Mouse (Mus musculus) ES-E14 (cell line): ENCODE measurements around the gene Tmem141. TPM values are rescaled to one million over a fixed set of nuclear protein-coding genes. Genes with fewer than 3 reads are reported as not detected.

ENCODE experiments used
- DNase-seq: peaks from one replicate; pipeline ENCODE4 v3.0.0-alpha.2; 2013; ENCODE audit warnings: low read depth, low spot score
- H3K27ac ChIP-seq: 2 replicates; pipeline ENCODE4 v1.5.1; 2012; ENCODE audit warnings: low read depth, mild to moderate bottlenecking, low read length, moderate library complexity, mixed read lengths; ENCODE audit not compliant: poor library complexity, insufficient read depth, severe bottlenecking
- H3K36me3 ChIP-seq: 2 replicates; pipeline ENCODE4 v1.6.1; 2012; ENCODE audit warnings: mild to moderate bottlenecking, low read length, moderate library complexity, mixed read lengths; ENCODE audit not compliant: control insufficient read depth, poor library complexity, insufficient read depth, severe bottlenecking
- H3K4me1 ChIP-seq, 2 experiments: fragments of 150-350 bp in 1 of 2; sonication (generic) in 1 of 2; 2 replicates each; pipeline ENCODE4 v1.6.1; 2012; ENCODE audit warnings: low read length in 2 of 2, mild to moderate bottlenecking in 1 of 2, mixed read lengths in 1 of 2; ENCODE audit not compliant: control insufficient read depth in 2 of 2, insufficient read depth in 2 of 2, poor library complexity in 1 of 2
- H3K4me3 ChIP-seq, 2 experiments: fragments of 150-350 bp in 1 of 2; sonication (generic) in 1 of 2; 2 replicates each; pipeline ENCODE4 v1.5.1; 2012; ENCODE audit warnings: low read length in 2 of 2, low read depth in 1 of 2, mild to moderate bottlenecking in 1 of 2, mixed read lengths in 1 of 2; ENCODE audit not compliant: insufficient read depth in 1 of 2, poor library complexity in 1 of 2, severe bottlenecking in 1 of 2
- H3K9ac ChIP-seq: 2 replicates; pipeline ENCODE4 v1.6.1; 2012; ENCODE audit warnings: low read depth, mild to moderate bottlenecking, low read length, mixed read lengths; ENCODE audit not compliant: poor library complexity, insufficient read depth, severe bottlenecking
- H3K9me3 ChIP-seq: fragments of 150-350 bp; sonication (generic); 2 replicates; pipeline ENCODE4 v1.6.1; 2012; ENCODE audit warnings: low read depth, mild to moderate bottlenecking, low read length; ENCODE audit not compliant: control insufficient read depth, insufficient read depth
- CHD2 ChIP-seq: IDR thresholded peaks from 2 replicates; pipeline ENCODE4 v1.6.1; 2014; ENCODE audit warnings: mild to moderate bottlenecking, low read depth, low read length, inconsistent platforms
- HCFC1 ChIP-seq: IDR thresholded peaks from 2 replicates; pipeline ENCODE4 v1.6.1; 2012; ENCODE audit warnings: low read length, inconsistent platforms, borderline replicate concordance; ENCODE audit not compliant: insufficient read depth
- MAFK ChIP-seq: IDR thresholded peaks from 2 replicates; pipeline ENCODE4 v1.6.1; 2014; ENCODE audit warnings: mild to moderate bottlenecking, low read depth, low read length, inconsistent platforms; ENCODE audit not compliant: insufficient read depth
- ZC3H11A ChIP-seq: IDR thresholded peaks from 2 replicates; pipeline ENCODE4 v1.6.1; 2012; ENCODE audit warnings: low read depth, mild to moderate bottlenecking, inconsistent platforms, low read length, borderline replicate concordance
- ZNF384 ChIP-seq: IDR thresholded peaks from 2 replicates; pipeline ENCODE4 v1.6.1; 2012; ENCODE audit warnings: low read depth, low read length, inconsistent platforms
- in situ Hi-C, 2 experiments: fragments of 600-800 bp; cut with MboI; formaldehyde crosslinking; loops; one replicate each; pipeline ENCODE4 v1.15.1; 2025; ENCODE audit warnings: low sequenced_read_pairs in 2 of 2, inconsistent platforms in 1 of 2; ENCODE audit not compliant: unreplicated experiment in 2 of 2
- total RNA-seq: library from RNA; depleted of rRNA; stranded (reverse); fragments of 300-350 nt; gene quantifications from 2 replicates; pipeline ENCODE4 v1.2.3, GENCODE M21; 2012

Tmem141 gene
- total RNA-seq, 1 experiment, result 6.7 TPM

DNA sequence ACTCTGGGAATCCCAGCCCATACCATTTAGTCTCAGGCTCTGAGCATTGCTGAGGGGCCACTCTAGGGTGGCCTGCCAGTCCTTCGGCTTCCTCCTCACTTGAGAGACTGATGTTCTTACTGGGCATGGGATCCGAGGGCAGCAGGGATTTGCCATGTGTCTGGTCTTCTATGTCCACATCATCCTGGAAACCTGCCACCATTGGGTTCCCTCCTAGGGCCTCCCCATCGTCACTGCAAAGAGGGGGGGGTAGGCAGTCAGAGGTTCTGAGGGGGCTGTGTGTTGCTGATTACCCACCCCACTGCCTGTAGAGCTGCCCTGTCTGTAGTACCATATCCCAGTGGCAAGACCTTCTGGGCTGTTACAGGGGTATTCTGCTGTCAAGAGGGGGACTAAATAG, 36.2 kb downstream of the Tmem141 start:
- H3K9me3 ChIP-seq, result no peaks in the 10 kb centered on the region
- no peak for TF ChIP-seq CHD2
- TF ChIP-seq ZNF384, result no peak
- no peak for TF ChIP-seq HCFC1
- no peak for TF ChIP-seq ZC3H11A
- TF ChIP-seq MAFK, result no peak
- DNase-seq, result no peak
- in situ Hi-C loops, result no loop called here
- H3K9ac ChIP-seq, result no peak overlapping the region
- no peak overlapping the region for H3K27ac ChIP-seq
- H3K4me3 ChIP-seq, result no peak overlapping the region
- H3K36me3 ChIP-seq, result peaks cover 30% of the 10 kb centered on the region; the same call in 1 of the 2 replicates
- H3K4me1 ChIP-seq, result peaks cover 0 to 11% of the 10 kb centered on the region in 2 experiments; a peak in 1 of 4 replicates

DNA sequence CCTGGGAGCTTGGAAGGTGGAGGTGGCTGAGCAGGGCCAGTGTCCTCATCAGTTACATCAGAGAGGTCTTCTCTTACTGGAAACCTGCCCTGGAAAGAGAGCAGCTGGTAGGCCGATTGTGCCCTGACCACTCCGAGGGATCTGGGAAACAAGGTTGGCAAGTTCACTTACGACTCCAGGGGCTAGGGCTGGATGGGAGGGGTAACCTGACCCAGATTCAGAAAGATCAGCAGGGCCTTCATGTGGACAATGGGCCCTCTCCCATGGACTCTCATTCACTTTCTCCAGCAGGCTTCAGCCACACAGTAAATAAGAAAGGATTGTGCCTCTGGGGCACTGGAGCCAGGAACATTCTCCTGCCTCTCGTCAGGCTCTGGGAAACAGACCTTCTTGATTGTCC, 36.9 kb downstream of the Tmem141 start:
- TF ChIP-seq ZC3H11A, result no peak
- no peak for TF ChIP-seq MAFK
- TF ChIP-seq ZNF384, result no peak
- no peak for TF ChIP-seq CHD2
- no peak for TF ChIP-seq HCFC1

DNA sequence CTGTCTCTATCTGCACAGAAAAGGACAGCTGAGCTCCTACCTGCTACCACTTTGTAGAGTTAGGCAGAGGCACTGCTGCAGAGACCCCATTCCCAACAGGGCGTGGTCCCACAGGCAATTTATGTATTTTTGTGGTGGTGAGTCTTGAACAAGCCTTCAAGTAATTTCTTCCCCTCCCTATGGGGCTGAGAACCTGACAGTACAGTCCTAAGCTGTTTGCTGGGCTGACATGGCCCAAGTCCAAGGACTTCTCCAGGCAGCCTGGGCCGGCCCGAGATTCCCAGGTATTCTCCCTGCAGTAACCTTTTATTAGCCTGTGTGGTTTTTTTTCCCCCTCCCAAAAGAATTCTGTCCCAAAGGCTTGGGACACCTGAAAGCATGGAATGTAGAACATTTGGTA, 37.7 kb downstream of the Tmem141 start:
- DNase-seq, result no peak
- Histone ChIP-seq H3K4me3 (no peak overlapping the region), H3K27ac (no peak overlapping the region), H3K36me3 (peaks cover 30% of the 10 kb centered on the region; the same call in 1 of the 2 replicates), H3K4me1 (peaks cover 0 to 11% of the 10 kb centered on the region in 2 experiments; a peak in 2 of 4 replicates), H3K9ac (no peak overlapping the region), H3K9me3 (no peaks in the 10 kb centered on the region)
- TF ChIP-seq ZC3H11A, result no peak
- no peak for TF ChIP-seq MAFK
- no peak for TF ChIP-seq ZNF384
- no peak for TF ChIP-seq HCFC1
- TF ChIP-seq CHD2, result no peak
- in situ Hi-C loops, result no loop called here

More for the DNA sequence above, 36.9 kb downstream of the Tmem141 start:
- in situ Hi-C loops, result no loop called here
- H3K9me3 ChIP-seq, result no peaks in the 10 kb centered on the region
- peaks cover 0 to 11% of the 10 kb centered on the region in 2 experiments; a peak in 1 of 4 replicates for H3K4me1 ChIP-seq
- peaks cover 30% of the 10 kb centered on the region; the same call in 1 of the 2 replicates for H3K36me3 ChIP-seq
- no peak overlapping the region for H3K4me3 ChIP-seq
- H3K27ac ChIP-seq, result no peak overlapping the region
- no peak overlapping the region for H3K9ac ChIP-seq
- no peak for DNase-seq

DNA sequence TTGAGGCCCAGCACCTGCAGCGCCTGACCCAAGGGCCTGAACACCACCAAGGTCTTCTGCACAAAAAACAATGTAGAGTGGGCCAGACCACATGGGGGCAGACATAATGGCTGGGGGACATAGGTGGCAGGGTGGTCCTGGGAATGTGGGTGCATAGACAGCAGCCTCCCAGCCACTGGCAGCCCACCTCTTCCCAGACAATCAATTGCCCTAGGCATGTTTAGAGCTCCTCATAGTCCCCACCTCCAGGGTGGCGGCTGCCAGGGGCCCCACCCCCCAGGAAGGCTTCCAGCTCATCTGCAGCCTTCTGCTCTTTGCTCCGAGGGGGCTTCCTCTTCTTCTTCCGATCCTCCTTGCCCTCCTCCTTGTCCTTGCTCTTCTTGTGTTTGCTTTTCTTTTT, 38.2 kb downstream of the Tmem141 start:
- no peak overlapping the region for H3K27ac ChIP-seq
- H3K9ac ChIP-seq, result no peak overlapping the region
- H3K4me1 ChIP-seq, result peaks cover 0 to 14% of the 10 kb centered on the region in 2 experiments; a peak in 2 of 4 replicates
- no peak overlapping the region for H3K4me3 ChIP-seq
- no peak for DNase-seq
- peaks cover 30% of the 10 kb centered on the region; the same call in 1 of the 2 replicates for H3K36me3 ChIP-seq
- TF ChIP-seq ZC3H11A (no peak), CHD2 (no peak), HCFC1 (no peak), MAFK (no peak), ZNF384 (no peak)
- H3K9me3 ChIP-seq, result no peaks in the 10 kb centered on the region
- in situ Hi-C loops, result no loop called here
